Mouse (Mus musculus): ENCODE measurements around the gene Atg101. TPM values are rescaled to one million over a fixed set of nuclear protein-coding genes. Genes with fewer than 3 reads are reported as not detected.
A peak's percentile ranks its signal among the peaks of the same experiment; 100 is the strongest.

Gene Atg101
- polyA plus RNA-seq, 1 experiment from 2014 or later: 50.6 TPM

GRCm38 (mm10) chr15:101302201-101302600 is 18.1 kb downstream of the Atg101 start:
- Histone ChIP-seq H3K9me3 (no peaks in the 10 kb centered on the region), H3K27ac (replicated peaks) (no peak overlapping the region), H3K27me3 (replicated peaks) (no peaks in the 10 kb centered on the region), H3K4me1 (peaks cover 25% of the 10 kb centered on the region), H3K4me2 (no peak overlapping the region), H3K9ac (no peak overlapping the region), H3K36me3 (no peaks in the 10 kb centered on the region), H3K4me3 (no peak overlapping the region)
- no peak for ATAC-seq (ENCODE audit: extremely low read depth, insufficient number of reproducible peaks, low FRiP score, low TSS enrichment)
- 62% methylated on average over 3 of the region's 3 CpGs for WGBS

GRCm38 (mm10) chr15:101303830-101304229 is 19.8 kb downstream of the Atg101 start:
- WGBS: 76% methylated on average over 4 of the region's 4 CpGs
- no peak overlapping the region for H3K27ac ChIP-seq (replicated peaks)

GRCm38 (mm10) chr15:101306459-101306858 is 22.4 kb downstream of the Atg101 start:
- Histone ChIP-seq H3K4me2 (no peak overlapping the region), H3K4me1 (peaks cover 12% of the 10 kb centered on the region), H3K27me3 (replicated peaks) (no peaks in the 10 kb centered on the region), H3K9ac (no peak overlapping the region), H3K27ac (replicated peaks) (no peak overlapping the region), H3K36me3 (no peaks in the 10 kb centered on the region), H3K4me3 (no peak overlapping the region), H3K9me3 (no peaks in the 10 kb centered on the region)
- no peak for ATAC-seq (ENCODE audit: extremely low read depth, insufficient number of reproducible peaks, low FRiP score, low TSS enrichment)
- WGBS: 82% methylated on average over 4 of the region's 4 CpGs

More at GRCm38 (mm10) chr15:101303830-101304229, 19.8 kb downstream of the Atg101 start:
- no peaks in the 10 kb centered on the region for H3K27me3 ChIP-seq (replicated peaks)
- H3K36me3 ChIP-seq: no peaks in the 10 kb centered on the region
- no peak overlapping the region for H3K4me2 ChIP-seq
- no peak for ATAC-seq (ENCODE audit: extremely low read depth, insufficient number of reproducible peaks, low FRiP score, low TSS enrichment)
- no peak overlapping the region for H3K4me3 ChIP-seq
- H3K4me1 ChIP-seq: peaks cover 17% of the 10 kb centered on the region
- H3K9me3 ChIP-seq: no peaks in the 10 kb centered on the region
- H3K9ac ChIP-seq: no peak overlapping the region

DNA sequence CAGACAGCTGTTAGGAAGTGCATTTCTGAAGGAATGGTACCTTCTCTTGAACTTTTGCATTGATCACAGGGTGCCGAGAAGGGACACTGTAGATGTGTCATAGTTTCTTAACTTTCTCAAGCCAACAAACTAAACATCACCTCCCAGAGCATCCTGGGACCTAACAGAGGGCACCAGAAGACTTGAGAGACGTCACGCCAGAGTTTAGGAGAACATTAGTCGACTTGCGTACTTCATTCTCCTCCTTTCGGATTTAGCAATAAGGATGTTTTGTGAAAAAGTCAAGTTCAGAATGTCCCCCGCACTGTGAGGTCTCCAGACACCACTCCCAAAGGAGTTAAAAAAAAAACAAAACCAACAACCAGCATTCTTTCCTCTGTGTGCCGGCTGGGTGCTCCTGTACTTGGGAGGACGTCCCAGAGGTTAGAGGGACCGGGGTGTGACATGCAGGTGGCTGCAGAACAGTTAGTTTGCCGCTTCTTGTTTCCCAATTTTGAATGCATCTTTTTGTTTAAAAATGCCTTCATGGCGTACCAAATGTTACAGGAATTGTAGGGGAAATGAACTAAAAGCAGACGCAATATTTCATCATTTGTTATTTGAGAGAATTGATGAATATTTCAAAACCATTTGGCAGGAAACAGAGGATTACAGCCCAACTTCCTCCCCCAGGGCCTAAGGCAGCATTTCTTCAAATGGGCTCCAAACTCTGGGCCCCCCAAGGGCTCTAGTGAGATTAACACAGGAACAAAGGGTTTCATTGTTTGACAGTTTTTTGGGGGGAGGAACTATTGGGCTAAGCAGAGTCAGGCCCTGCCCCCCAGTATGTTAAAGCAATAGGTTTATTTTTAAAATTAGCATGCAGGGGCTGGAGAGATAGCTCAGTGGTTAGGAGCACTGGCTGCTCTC is 24.6 kb downstream of the Atg101 start:
- 62% methylated on average over 13 of the region's 13 CpGs for WGBS
- no peak for ATAC-seq (ENCODE audit: extremely low read depth, insufficient number of reproducible peaks, low FRiP score, low TSS enrichment)
- H3K27ac ChIP-seq (replicated peaks): no peak overlapping the region
- no peak overlapping the region for H3K4me2 ChIP-seq
- H3K36me3 ChIP-seq: no peaks in the 10 kb centered on the region
- no peak overlapping the region for H3K9ac ChIP-seq
- no peaks in the 10 kb centered on the region for H3K27me3 ChIP-seq (replicated peaks)
- no peaks in the 10 kb centered on the region for H3K9me3 ChIP-seq
- H3K4me3 ChIP-seq: no peak overlapping the region
- H3K4me1 ChIP-seq: peaks cover 12% of the 10 kb centered on the region

GRCm38 (mm10) chr15:101309493-101309892 is 25.4 kb downstream of the Atg101 start:
- ATAC-seq (ENCODE audit: extremely low read depth, insufficient number of reproducible peaks, low FRiP score, low TSS enrichment): no peak
- H3K27me3 ChIP-seq (replicated peaks): no peaks in the 10 kb centered on the region
- H3K27ac ChIP-seq (replicated peaks): no peak overlapping the region
- no peak overlapping the region for H3K9ac ChIP-seq
- no peak overlapping the region for H3K4me2 ChIP-seq
- H3K4me1 ChIP-seq: peaks cover 12% of the 10 kb centered on the region
- WGBS: 28% methylated on average over 5 of the region's 5 CpGs
- no peaks in the 10 kb centered on the region for H3K9me3 ChIP-seq
- H3K36me3 ChIP-seq: no peaks in the 10 kb centered on the region
- H3K4me3 ChIP-seq: no peak overlapping the region

GRCm38 (mm10) chr15:101311087-101311770 is 27.2 kb downstream of the Atg101 start:
- 44% methylated on average over 14 of the region's 15 CpGs for WGBS
- Histone ChIP-seq H3K27me3 (replicated peaks) (no peaks in the 10 kb centered on the region), H3K4me1 (peaks cover 16% of the 10 kb centered on the region), H3K36me3 (no peaks in the 10 kb centered on the region), H3K4me2 (no peak overlapping the region), H3K9me3 (no peaks in the 10 kb centered on the region), H3K4me3 (no peak overlapping the region), H3K9ac (no peak overlapping the region), H3K27ac (replicated peaks) (no peak overlapping the region)
- ATAC-seq (ENCODE audit: extremely low read depth, insufficient number of reproducible peaks, low FRiP score, low TSS enrichment): no peak

GRCm38 (mm10) chr15:101312006-101312405 is 27.9 kb downstream of the Atg101 start:
- Histone ChIP-seq H3K4me3 (no peak overlapping the region), H3K27ac (replicated peaks) (no peak overlapping the region), H3K9ac (no peak overlapping the region), H3K4me1 (peaks cover 21% of the 10 kb centered on the region), H3K36me3 (no peaks in the 10 kb centered on the region), H3K4me2 (no peak overlapping the region), H3K9me3 (no peaks in the 10 kb centered on the region), H3K27me3 (replicated peaks) (no peaks in the 10 kb centered on the region)
- 68% methylated on average over 6 of the region's 6 CpGs for WGBS
- no peak for ATAC-seq (ENCODE audit: extremely low read depth, insufficient number of reproducible peaks, low FRiP score, low TSS enrichment)

DNA sequence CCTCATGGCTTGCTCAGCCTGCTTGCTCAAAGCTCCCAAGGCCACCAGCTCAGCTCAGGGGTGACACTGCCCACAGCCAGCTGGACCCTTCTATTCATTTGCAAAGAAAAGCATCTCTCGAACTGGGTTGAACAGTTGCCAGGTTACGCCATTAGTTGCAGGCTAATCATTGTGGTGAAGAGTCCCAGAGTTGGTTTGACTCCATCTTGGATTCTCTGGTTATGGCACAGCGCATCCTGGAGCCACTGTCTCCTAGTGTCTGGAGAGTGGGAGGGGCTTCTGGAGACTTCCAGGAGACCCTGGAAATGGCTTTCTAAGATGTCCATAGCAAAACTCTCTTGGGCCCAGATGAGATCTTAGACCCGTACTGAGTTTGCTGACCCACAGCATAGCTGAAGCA is 31.3 kb downstream of the Atg101 start:
- WGBS: 88% methylated on average over 4 of the region's 4 CpGs
- H3K4me3 ChIP-seq: no peak overlapping the region; the same call in 1 of the 2 replicates
- no peak overlapping the region for H3K27ac ChIP-seq (replicated peaks)
- no peaks in the 10 kb centered on the region for H3K9me3 ChIP-seq
- peaks cover 37% of the 10 kb centered on the region for H3K4me1 ChIP-seq
- no peak overlapping the region for H3K4me2 ChIP-seq
- no peak overlapping the region for H3K9ac ChIP-seq
- ATAC-seq (ENCODE audit: extremely low read depth, insufficient number of reproducible peaks, low FRiP score, low TSS enrichment): no peak
- no peaks in the 10 kb centered on the region for H3K27me3 ChIP-seq (replicated peaks)
- no peaks in the 10 kb centered on the region for H3K36me3 ChIP-seq

DNA sequence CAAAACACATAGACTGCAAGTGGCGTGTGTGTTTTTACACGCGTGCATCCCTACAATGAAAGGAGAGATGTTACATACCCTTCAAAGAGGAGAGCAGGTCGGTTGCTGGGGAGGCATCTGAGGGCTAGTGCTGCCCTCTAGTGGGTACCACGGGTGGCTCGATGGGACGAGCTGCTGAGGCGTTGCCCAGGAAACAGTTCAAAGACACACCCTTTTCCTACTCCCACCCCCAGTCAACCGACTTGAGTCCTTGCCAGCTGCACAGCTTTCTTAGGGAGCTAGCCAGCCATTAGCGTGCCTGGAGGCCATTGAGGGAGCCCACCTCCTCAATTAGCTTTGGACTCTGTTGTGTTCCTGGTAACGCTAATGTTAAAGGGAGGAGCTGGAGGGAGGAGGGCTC is 31.8 kb downstream of the Atg101 start:
- WGBS: under 1% methylated on average over 11 of the region's 11 CpGs
- H3K4me2 ChIP-seq: peak overlapping the region; percentile 69
- H3K36me3 ChIP-seq: no peaks in the 10 kb centered on the region
- peak overlapping the region; percentile 73 for H3K9ac ChIP-seq
- H3K4me1 ChIP-seq: peaks cover 41% of the 10 kb centered on the region
- H3K27ac ChIP-seq (replicated peaks): peak overlapping the region; percentile 60
- 0 out of 2 replicates have a peak, but pooled peaks have one; percentile 14 for ATAC-seq (ENCODE audit: extremely low read depth, insufficient number of reproducible peaks, low FRiP score, low TSS enrichment)
- no peaks in the 10 kb centered on the region for H3K9me3 ChIP-seq
- H3K27me3 ChIP-seq (replicated peaks): no peaks in the 10 kb centered on the region
- peak overlapping the region; percentile 47 for H3K4me3 ChIP-seq

- H3K27ac ChIP-seq (replicated peaks): peak overlapping the region; percentile 60
Observed at GRCm38 (mm10) chr15:101316279-101316912, 32.3 kb downstream of the Atg101 start.

More at GRCm38 (mm10) chr15:101316279-101316912, 32.3 kb downstream of the Atg101 start:
- peaks cover 47% of the 10 kb centered on the region for H3K4me1 ChIP-seq
- peak overlapping the region; percentile 69 for H3K4me2 ChIP-seq
- peak overlapping the region; percentile 73 for H3K9ac ChIP-seq
- peak overlapping the region; percentile 47 for H3K4me3 ChIP-seq
- WGBS: 49% methylated on average over 13 of the region's 13 CpGs
- no peaks in the 10 kb centered on the region for H3K27me3 ChIP-seq (replicated peaks)
- no peaks in the 10 kb centered on the region for H3K9me3 ChIP-seq
- H3K36me3 ChIP-seq: no peaks in the 10 kb centered on the region
- no peak for ATAC-seq (ENCODE audit: extremely low read depth, insufficient number of reproducible peaks, low FRiP score, low TSS enrichment)

Data from heart, embryonic 13.5 days (tissue).